Mouse (Mus musculus) cerebellum, adult 2 months (tissue): ENCODE results near the gene Ccdc93.

Source experiments
- CTCF ChIP-seq: fragments of 200-500 bp; IDR thresholded peaks from 2 replicates; pipeline ENCODE4 v1.5.1; 2011; ENCODE audit warnings: low read depth, mild to moderate bottlenecking, control low read depth, low read length, moderate library complexity, borderline replicate concordance; ENCODE audit not compliant: insufficient read depth
- POLR2A ChIP-seq: fragments of 200-500 bp; IDR thresholded peaks from 2 replicates; pipeline ENCODE4 v1.6.1; 2011; ENCODE audit warnings: low read length, control low read depth, borderline replicate concordance; ENCODE audit not compliant: insufficient read depth

DNA sequence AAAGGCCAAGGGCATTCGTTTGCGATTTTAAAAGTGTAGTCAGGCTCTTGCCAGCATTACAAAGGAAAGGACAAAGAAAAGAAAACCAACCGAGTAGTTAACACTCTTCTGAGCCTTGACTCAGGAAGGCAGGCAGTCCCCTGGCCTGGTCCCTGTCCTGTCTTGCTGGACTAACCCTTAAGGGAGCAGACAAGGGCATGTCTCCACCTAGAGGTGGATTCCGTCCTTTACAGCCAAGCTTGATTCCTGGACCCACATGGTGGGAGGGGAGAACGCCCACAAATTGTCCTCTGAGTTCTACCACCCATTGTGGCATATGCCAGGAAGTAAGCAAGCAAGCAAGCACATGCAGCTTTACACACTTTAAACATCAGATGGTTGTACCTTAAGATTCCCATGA is 59.4 kb downstream of the Ccdc93 start:
- TF ChIP-seq POLR2A (no peak), CTCF (peak; percentile 34; the same call in 1 of the 2 replicates)
